Mouse (Mus musculus) embryonic fibroblast, embryonic 13.5 days (primary cell): ENCODE data around the gene Msh2.

Source experiments
- CTCF ChIP-seq: IDR thresholded peaks from 2 replicates; pipeline ENCODE4 v1.5.1; 2011; ENCODE audit warnings: mild to moderate bottlenecking, control low read depth, low read length, moderate library complexity, borderline replicate concordance; ENCODE audit not compliant: insufficient read depth
- POLR2A ChIP-seq: IDR thresholded peaks from 2 replicates; pipeline ENCODE4 v1.6.1; 2011; ENCODE audit warnings: low read depth, mild to moderate bottlenecking, control low read depth, low read length, moderate library complexity

DNA sequence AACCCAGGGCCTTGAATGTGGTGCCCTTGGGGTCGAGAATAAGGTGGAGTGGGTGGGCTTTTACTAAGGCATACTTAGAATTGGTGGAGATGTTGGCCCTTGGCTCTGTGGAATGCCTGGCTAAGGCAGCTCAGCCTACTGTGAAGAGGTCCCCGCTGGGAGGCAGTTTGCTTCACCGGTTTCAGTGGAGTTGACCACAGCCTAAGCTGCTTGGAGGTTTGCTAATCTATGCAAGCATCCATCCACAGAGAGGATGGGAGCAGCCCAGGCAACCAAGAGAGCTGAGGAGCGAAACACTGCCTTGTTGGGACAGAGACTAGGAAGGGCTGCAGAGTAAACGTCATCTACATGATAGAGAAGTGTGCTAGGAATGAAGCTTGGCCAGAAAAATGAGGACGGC is 24.7 kb downstream of the Msh2 start:
- TF ChIP-seq POLR2A (no peak), CTCF (no peak)
